Mouse (Mus musculus): Measurements from ENCODE around the gene Lenep.

GRCm38 (mm10) chr3:89430171-89431159 is 27.9 kb upstream of the Lenep start, which contains the start of gene Pygo2:
- TF ChIP-seq TAL1 (IDR thresholded peaks at IDR 0.05; ENCODE audit: low read length) (no peak), GATA1 (IDR thresholded peaks at IDR 0.05; ENCODE audit: low read length) (no peak)

Measured in erythroblast, embryonic 14.5 days (primary cell).